Mouse (Mus musculus) fat pad, adult 2 months (tissue): ENCODE data around the gene Gm17364.
A peak's percentile ranks its signal among the peaks of the same experiment; 100 is the strongest.
"Not testable (repeated sequence)": the region's sequence is repeated elsewhere in the genome, so short reads cannot be mapped to it uniquely, and the experiment has no call there.

ENCODE experiments used
- DNase-seq: peaks from one replicate; pipeline ENCODE4 v3.0.0-alpha.2; 2011; ENCODE audit warnings: low read depth, low spot score; ENCODE audit errors: extremely low read depth

Gene Gm17364

DNA sequence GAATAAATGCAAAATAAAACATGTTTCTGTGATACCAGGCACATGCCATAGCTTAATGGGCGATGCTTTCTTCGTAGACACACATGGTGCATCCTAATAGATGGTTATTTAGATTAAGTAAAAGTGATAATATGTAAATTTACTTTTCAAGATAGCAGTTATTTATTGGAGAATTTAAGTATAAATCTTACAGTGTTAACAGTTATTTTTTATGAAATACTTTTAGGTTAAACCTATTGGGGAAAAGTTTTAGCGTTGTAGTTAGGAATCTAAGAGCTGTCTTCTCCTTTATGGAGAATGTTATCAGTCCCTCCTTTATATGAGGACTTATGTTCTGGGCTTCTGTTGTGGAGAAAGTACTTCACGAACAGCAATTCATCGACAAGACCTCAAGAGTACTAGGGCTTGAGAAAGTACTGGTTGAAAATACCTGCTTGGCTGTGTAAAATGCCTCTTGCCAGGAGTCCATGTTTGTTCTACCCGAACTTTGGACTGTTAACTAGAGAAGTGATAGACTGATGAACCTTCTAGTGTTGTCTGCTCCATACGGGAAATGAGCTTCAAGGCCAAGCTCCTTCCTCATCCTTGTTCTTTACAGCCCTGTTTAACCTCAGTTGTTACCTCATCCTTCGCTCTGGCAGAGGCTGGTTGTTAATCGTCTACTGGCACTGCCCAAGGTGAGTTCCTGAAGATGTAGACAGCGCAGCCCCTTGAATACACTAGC is at the start of gene Gm17364:
Gene Gm17364, minus strand, starts transcription at position 51 of the 724 bp plus-strand sequence.
- DNase-seq, result no peak

DNA sequence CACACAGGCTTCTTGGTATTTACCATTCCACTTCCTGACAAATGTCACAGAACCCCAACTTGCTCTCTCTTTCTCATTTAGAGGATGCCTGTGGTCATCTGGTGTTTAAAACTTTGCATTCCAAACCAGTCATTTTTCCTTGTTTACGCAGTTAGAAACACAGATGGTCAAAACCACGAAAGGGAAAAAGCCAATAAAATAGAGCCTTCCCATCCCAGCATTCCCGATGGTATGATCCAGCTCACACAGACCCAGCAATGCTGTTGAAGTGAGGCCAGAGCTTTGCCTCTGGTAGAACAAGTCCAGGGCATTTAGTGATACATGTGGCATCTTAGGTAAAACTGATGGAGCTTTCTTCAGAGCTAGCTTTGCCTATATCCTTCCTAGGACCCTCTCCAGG is 47.7 kb upstream of the Gm17364 start:
- DNase-seq, result no peak

DNA sequence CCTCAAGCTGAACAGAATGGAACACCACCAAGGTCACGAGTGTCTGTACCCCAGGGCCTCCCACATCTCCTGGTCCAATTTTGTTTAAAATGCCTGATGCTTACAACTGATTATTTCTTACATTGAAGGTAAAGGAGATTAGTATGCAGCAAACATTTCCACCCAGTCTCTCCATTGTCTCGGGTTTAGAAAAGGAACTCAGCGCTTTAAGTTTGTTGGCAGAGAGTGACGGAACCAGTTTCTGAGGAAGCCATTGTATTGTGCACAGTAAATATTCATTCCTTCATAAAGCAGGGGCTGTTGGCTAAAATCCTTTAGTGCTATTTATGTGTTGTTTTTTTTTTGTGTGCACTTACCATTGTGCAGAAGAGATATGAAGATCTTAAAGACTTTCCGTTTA is 47.0 kb upstream of the Gm17364 start:
- DNase-seq, result no peak

- no peak for DNase-seq
Measured at GRCm38 (mm10) chr13:41302716-41303115, 28.9 kb upstream of the Gm17364 start.

DNA sequence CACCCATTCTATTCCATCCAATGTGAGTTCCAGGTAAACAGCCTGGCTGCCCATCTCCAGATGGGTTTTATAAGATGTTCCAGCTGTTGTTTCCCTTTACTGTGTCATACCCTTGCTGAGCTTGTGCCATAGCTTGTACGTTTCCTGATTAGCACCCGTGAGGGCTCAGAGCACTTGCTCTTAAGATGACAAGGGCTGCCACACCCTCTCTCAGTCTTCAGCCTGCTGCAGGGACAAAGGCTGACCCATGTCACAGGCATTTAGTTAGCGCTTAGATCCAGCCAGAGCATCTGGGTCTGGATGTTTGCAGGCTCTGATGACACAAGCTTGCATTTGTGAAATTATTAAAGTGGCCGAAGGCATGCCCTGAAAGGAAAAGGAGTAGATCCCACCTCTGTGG is 26.3 kb upstream of the Gm17364 start:
- DNase-seq, result no peak

DNA sequence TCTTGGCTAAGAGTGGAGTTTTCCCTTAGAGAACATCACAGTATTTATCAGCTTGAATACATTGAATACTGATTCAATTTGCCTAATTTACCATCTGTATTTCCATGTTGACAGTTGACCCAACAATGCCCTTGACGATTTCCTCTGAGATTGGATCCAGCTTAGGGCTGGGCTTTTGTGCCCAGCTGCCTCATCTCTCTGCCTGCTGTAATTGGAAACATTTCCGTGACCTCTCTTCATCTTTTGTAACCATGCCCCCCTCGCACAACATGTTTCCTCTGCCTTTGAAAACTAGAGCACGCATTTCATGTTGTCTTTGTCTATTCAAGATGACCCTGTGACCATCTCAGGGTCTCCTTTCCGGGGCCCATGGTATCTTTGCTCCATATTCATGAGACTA is 25.2 kb upstream of the Gm17364 start:
- DNase-seq, result no peak

DNA sequence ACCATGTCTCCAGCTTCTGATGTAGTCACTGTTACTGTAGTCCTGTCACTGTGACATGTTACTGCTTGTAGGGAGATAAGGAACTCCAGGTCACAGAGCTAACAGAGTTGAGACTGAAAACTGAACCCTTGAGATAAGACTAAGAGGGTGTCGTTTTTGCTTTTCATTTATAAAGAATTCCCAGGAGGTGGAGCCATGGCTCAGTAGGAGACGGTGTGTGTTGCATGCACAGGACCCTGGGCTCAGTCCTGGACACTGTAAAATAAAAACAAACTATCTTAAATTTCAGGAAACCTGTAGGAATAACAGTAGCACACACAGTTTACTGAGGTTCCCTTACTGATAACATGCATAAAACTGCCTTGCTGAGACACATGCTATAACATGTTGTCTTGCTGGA is 24.8 kb upstream of the Gm17364 start:
- no peak for DNase-seq

DNA sequence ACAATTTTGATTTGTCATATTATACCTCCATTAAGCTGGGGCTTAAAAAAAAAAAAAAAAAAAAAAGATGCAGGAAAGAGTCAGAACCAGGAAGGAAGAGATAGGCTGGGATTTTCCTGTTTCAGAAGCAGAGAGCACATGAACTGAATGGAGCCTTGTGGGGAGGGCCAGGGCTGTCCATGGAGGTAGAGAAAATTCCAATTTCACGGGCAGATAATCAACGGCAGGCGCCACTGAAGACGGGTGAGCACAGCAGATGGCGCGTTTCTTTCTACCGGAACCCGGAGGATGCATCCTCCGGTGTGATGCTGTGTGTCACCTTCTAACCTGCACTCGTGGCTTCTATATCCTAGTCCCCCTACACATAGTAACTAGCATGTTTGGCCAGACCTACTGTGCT is 22.6 kb upstream of the Gm17364 start:
- no peak for DNase-seq

GRCm38 (mm10) chr13:41295886-41296285 is 22.1 kb upstream of the Gm17364 start:
- no peak for DNase-seq

- DNase-seq, result no peak
Measured at GRCm38 (mm10) chr13:41293595-41293994, 19.8 kb upstream of the Gm17364 start.

GRCm38 (mm10) chr13:41291466-41291974 is 17.7 kb upstream of the Gm17364 start:
- DNase-seq, result no peak

DNA sequence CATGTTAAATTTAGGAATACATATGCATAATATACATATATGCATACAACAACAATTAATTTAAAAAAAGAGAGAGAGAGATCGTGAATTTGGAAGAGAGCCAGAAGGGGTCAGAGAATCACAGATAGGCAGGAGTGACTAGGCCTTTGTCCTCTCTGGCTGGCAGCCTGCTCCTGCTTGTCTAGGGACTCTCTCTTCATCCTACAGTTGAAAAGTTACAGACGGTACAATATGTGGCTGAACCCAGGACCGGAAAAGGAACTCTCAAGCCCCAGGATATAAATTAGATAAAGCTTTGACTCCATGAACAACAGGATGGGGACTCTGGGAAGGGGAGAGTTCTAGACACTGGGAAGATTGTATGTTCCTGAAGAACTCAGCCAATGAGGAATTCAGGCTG is 12.5 kb upstream of the Gm17364 start:
- no peak for DNase-seq

DNA sequence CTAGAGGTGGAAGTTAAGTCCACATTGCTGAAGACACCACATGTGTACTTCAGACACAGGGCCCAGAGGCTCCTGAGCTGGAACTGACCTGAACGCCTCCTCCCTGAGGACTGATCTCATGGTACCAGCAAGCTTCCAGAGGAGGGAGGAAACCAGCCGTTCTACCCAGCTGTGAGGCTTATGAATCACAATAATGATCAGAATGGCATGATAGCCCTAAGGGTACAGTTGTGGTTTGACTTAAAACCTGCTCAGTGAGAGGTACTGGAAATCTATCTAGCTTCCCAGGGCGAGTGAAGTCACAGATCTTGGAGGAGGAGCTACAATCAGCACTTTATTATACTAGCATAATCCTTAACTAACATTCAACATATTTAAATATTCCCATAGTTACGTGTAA is 11.7 kb upstream of the Gm17364 start:
- no peak for DNase-seq

- no peak for DNase-seq
Measured at GRCm38 (mm10) chr13:41283256-41283655, 9.5 kb upstream of the Gm17364 start.

GRCm38 (mm10) chr13:41280696-41281095 is 6.9 kb upstream of the Gm17364 start:
- DNase-seq, result no peak

DNA sequence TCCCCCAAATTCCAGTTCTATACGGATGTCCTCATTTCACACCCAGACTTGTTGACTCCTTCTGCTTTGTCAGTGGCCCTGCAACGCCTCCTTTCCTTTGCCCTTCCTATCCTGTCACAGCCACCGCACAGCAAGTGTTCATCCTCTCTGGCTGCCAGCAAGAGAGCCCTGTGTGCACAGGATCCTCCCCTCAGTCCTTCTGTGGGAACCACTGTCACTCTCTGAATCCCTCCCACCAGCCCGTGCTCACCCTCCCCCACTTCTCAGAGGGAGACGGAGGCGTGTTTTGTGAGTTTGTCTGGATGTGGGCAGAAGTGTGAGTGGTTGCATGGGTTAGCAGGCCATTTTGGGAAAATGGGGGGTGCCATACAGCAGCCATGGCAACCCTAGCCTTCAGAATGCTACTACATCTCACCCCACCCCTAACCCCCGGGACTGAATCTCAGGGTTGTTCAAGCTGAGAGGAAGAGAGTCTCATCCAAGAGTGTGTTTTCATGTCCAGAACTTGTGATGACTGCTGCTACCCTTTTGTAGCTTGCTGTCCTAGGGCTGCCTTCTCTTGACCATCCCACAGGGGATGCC is 5.9 kb downstream of the Gm17364 start:
- no peak for DNase-seq

DNA sequence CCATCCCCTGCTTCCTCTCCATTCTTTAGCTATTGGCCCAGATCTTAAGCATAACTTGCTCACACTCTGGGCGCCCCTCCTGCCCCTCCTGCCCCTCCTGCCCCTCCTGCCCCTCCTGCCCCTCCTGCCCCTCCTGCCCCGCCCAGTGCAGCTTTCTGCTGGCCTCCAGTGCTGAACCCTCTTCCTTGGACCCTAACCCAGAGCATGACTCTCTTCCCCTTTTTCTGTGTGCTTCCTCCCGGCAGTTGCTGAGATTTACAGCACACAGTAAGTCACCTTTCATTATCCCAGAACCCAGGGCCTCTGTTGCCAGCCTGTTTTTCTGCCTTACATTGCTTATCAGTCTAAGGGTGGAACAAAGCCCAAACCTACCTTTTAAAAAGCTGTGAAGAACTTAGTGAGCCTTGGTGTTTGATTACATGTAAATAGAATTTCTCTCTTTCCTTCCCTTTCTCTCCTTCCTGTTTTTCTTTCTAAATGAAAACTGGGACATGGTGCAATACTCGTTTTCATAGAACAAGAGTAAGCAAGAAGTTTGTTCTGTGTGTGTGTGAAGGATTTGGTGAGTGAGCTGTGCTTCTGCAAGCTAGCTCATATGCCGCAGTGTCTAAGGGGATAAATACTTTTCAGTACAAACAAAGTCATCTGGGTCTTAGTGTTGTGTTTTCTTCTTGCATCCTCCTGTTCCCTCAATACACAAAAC is 10.3 kb downstream of the Gm17364 start:
- DNase-seq, result no peak

DNA sequence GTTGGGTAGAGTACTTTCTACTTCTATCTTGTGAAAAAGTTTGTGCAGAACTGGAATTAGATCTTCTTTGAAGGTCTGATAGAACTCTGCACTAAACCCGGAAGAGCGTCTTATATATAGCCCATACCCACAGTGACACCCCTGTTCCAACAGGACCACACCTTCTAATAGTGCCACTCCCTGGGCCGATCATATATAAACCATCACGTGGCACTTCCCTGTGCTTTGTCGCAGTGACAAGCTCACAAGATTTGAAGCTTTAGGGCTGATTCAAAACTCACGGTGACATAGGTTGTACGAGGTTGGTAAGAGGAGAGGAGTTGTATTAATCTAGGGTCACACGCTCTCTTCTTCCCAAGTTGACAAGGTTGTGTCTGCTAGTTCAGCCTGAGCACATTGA is 12.2 kb downstream of the Gm17364 start:
- not testable (repeated sequence) for DNase-seq

DNA sequence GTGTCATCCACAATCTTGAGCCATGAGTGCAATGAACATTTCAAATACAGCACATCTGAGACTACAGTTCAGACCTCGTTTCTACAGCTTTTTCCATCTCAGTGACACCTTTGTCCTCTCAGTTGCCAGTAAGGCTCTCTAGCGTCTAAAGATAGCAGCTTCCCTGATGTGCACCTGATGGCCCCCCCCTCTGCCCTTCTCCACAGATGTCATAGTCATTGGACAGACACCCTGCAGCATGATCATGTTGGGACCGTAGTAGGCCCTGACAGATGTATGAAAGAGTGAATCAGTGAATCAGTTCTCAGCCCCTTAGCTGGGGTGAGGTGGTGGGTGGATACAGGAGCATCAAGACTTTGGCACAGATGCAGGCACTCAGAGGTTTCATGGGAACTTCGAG is 15.9 kb downstream of the Gm17364 start:
- no peak for DNase-seq

- DNase-seq, result no peak
Measured at GRCm38 (mm10) chr13:41256962-41257361, 16.8 kb downstream of the Gm17364 start.

DNA sequence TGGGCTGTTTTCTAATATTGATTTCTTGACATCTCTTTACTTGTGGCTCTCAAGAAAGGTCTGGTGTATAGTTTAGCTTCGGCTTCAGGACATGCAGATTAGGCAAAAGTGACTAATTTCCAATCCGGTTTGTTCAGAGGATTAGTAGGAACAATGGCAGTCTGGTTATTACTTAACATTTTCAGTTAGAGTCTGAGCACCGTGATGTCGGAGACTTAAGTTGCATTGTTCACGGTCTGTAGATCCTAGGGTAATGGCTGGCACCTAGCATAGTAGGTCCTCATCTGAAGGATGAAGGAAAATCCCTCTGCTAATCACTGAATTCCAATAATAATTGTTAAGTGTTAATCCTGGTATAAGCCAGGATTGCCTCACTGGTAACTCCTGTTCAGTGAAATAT is 17.7 kb downstream of the Gm17364 start:
- DNase-seq, result peak; percentile 85

DNA sequence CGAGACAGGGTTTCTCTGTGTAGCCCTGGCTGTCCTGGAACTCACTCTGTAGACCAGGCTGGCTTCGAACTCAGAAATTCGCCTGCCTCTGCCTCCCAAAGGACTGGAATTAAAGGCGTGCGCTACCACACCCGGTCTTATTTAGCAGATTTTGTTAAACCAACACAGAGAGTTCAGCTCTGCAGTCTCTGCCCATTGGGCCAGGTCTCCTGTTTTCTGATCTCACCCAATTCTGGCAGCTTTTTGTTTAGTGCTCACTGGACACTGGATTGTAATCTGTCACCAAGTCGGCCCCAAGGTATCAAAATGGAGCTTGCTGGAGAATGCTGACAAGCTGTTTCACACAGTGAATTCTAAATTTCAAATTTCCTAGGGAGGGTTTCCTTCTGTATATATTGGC is 21.0 kb downstream of the Gm17364 start:
- DNase-seq, result no peak
